Mouse (Mus musculus): ENCODE results near the gene Rassf7.

DNA sequence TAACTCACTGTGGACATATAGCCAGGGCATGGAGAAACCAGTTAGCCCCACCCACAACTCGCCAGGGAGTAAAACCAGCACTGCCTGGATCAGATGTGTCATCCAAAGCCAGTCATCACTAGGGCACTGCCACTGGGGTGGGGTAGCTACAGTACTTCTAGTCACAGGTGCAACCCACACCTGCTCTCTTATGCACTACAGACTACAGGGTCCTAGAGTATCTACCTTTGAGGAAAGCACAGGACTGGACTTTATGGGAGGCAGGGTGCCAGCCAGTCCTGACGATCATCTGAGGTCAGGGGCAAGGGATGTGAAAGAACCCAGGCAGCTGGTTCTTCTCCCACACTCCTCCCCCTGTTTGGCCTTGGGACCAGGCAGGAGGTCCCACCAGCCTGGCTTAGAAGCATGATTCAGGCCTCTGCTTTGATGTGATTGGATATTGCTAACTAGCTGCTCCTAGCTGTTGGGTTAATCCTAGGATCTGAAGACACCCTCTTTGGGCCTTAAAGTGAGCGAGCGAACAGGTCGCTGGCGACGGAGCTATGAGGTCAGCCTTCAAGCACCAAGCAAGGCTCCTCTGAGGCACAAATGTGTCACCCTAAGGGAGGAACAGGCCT is 47.7 kb upstream of the Rassf7 start:
- TF ChIP-seq POLR2A (IDR thresholded peaks at IDR 0.05; ENCODE audit: extremely low read depth, insufficient read depth, low read length), result no peak
- TF ChIP-seq CTCF (IDR thresholded peaks at IDR 0.05; ENCODE audit: low read depth, low read length), result no peak

All from liver, adult 2 months (tissue).